Mouse (Mus musculus) embryonic fibroblast, embryonic 13.5 days (primary cell): ENCODE measurements at regions not wholly inside any gene's neighbourhood (a gene's known extent, or its start where the extent isn't known, plus 50 kb on each side); places are given as distances from the start of the nearest gene placed in this dataset.

Experiments
- CTCF ChIP-seq: IDR thresholded peaks from 2 replicates; pipeline ENCODE4 v1.5.1; 2011; ENCODE audit warnings: mild to moderate bottlenecking, control low read depth, low read length, moderate library complexity, borderline replicate concordance; ENCODE audit not compliant: insufficient read depth
- POLR2A ChIP-seq: IDR thresholded peaks from 2 replicates; pipeline ENCODE4 v1.6.1; 2011; ENCODE audit warnings: low read depth, mild to moderate bottlenecking, control low read depth, low read length, moderate library complexity

DNA sequence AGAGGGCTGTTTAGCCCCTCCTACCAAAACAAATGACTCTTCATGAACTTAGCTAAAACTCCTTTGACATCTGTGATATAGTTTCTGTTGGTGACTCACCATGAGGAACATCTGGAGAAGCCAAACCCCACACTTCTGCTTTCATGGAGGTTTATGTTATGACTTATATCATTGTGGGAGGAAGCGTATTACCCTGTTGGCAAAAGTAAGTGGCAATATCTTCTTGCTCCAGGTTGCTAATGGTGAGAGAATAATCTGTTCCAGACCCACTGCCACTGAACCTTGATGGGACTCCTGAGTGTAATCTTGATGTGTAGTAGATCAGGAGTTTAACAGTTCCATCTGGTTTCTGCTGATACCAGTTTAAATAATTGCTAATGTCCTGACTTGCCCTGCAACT lies 1096.2 kb upstream of the Tacstd2 start:
- TF ChIP-seq POLR2A, result no peak
- TF ChIP-seq CTCF, result no peak
